Mouse (Mus musculus): ENCODE data around the gene Ndufb10.

DNA sequence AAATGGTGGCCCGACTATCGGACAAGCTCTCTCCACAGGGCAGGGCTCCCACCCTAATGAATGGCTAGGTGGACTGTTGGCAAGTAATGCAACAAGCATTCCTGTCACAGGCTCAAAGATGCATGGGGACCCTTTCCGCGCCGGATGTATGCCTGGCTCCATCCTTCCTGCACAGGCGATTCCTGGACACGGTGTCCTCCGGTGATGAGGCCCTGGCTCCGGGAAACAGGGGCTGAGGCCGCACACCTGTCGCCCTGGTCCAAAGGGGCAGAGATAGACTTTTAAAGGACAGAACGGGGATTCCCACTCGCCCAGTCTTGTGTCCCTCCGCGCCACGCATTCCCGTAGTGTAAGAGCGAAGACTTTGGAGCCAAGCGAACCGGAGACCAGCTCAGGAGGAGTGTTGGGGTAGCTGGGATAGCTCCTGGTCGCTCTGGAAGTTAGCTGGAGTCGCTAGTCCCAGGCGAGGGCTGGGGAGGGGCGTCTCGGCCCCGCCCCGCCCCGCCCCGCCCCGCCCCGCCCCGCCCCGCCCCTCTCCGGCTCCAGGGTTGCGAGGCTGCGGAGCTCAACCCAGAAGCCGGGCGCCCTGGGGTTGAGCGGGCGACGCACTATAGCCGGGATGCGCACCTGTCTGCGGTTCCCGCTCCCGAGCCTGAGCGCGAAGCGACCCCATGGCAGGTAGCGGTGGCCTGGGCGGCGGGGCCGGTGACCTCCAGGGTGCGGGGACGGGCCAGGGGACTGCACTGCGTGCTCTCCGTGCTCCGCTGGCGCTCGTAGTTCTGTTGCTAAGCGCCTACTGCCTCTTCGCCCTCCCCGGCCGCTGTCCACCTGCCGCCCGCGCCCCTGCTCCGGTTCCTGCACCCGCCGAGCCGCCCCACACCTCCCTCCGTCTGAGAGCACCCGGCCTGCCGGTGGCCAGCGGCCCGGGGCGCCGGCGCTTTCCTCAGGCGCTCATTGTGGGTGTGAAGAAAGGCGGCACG is 28.4 kb upstream of the Ndufb10 start, which contains the start of gene Hs3st6:
- TF ChIP-seq CTCF (IDR thresholded peaks at IDR 0.05; ENCODE audit: extremely low read depth, insufficient read length, insufficient replicate concordance, low read depth, low read length) (no peak), POLR2A (IDR thresholded peaks at IDR 0.05; ENCODE audit: low read depth, low read length) (no peak)

Measured in small intestine, adult 2 months (tissue).